In the genomic region with DNA sequence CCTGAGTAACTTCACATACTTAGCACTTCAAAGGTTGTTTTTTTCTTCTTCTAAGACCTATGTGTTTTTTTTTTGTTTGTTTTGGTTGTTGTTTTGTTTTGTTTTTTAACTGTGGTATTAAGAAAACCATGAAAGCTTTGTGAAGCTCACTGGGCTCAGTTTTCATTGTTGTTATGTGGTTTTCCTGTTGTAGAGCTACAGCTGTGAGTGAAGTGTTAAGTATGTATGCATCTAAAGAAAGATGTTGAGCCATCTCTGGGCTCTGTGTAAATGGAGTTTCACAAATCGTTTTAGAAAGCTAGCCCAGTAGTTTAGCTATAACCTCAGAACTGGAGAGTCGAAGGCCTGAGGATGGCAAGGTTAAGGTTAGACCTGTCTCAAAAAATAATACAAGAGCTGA, we compare ENCODE assay signal across 14 mouse cellular contexts.
"Had no signal": no experiment of that assay in that cellular context is flagged by ENCODE, and none has a peak within 500 bp of the region (broad histone marks: within the 10 kb centered on the region; RNA-seq: fewer than 3 reads in every experiment).

No protein-coding gene starts in this region.

- H3K4me3 ChIP-seq: intestine, embryonic 15.5 days; limb, embryonic 10.5 days; liver, embryonic 12.5 days; midbrain, embryonic 10.5 days; myocyte; neural tube, embryonic 12.5 days had no signal

- H3K27me3 ChIP-seq: intestine, embryonic 15.5 days; liver, embryonic 12.5 days; neural tube, embryonic 12.5 days had no signal

- H3K4me1 ChIP-seq: intestine, embryonic 15.5 days; limb, embryonic 10.5 days; midbrain, embryonic 10.5 days; neural tube, embryonic 12.5 days had no signal

- ATAC-seq: intestine, embryonic 15.5 days; liver, embryonic 12.5 days had no signal

- H3K27ac ChIP-seq: intestine, embryonic 15.5 days; limb, embryonic 10.5 days; liver, embryonic 12.5 days; midbrain, embryonic 10.5 days; neural tube, embryonic 12.5 days; stomach, postnatal 0 days had no signal

- H3K36me3 ChIP-seq: intestine, embryonic 15.5 days; limb, embryonic 10.5 days; liver, embryonic 12.5 days; midbrain, embryonic 10.5 days; neural tube, embryonic 12.5 days had no signal

- DNase-seq: kidney, adult 18-20 months; kidney, postnatal 10 days; lung, embryonic 14.5 days; lung, postnatal 10 days; lung, postnatal 4 days; midbrain, embryonic 14.5 days; retina, postnatal 1 day had no signal
